Mouse (Mus musculus): ENCODE data around the gene Pla2g4f. TPM values are rescaled to one million over a fixed set of nuclear protein-coding genes. Genes with fewer than 3 reads are reported as not detected.

Pla2g4f gene
- polyA plus RNA-seq, 1 experiment from 2014 or later, result not detected

DNA sequence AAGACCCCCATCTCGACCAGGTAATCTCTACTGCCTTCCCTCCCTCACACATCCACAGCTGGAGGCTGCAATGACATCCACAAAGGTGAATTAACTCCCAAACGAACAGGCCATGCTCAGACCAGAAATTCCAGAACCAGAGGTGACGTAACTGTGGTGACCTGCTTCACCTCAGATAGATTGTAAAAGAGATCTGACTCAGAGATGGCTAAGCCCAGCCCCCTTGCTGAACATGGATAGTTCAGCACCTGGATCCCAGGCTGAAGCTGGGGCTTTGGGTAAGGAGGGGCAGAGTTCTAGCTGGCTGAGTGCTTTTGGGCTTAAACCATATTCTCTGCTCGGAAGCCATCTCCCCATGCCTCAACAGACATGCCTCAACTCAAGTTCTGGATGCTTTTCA, 1.1 kb upstream of the Pla2g4f start:
- Histone ChIP-seq H3K27ac (ENCODE audit: low read length) (no peak overlapping the region), H3K4me1 (ENCODE audit: control insufficient read depth, insufficient read depth, low read length) (no peaks in the 10 kb centered on the region), H3K9ac (replicated peaks; ENCODE audit: low read depth, low read length) (no peak overlapping the region), H3K4me2 (replicated peaks; ENCODE audit: low read depth, low read length) (no peak overlapping the region), H3K36me3 (ENCODE audit: control insufficient read depth, insufficient read depth, low read length) (peaks cover 29% of the 10 kb centered on the region), H3K9me3 (ENCODE audit: control insufficient read depth, low read depth, low read length) (no peaks in the 10 kb centered on the region), H3K4me3 (ENCODE audit: low read depth, low read length) (no peak overlapping the region), H3K27me3 (ENCODE audit: control insufficient read depth, insufficient read depth, low read length) (no peaks in the 10 kb centered on the region)
- no peak for ATAC-seq (ENCODE audit: insufficient number of reproducible peaks, insufficient read depth, low FRiP score, low read depth)
- 72% methylated on average over 4 of the region's 4 CpGs for WGBS

DNA sequence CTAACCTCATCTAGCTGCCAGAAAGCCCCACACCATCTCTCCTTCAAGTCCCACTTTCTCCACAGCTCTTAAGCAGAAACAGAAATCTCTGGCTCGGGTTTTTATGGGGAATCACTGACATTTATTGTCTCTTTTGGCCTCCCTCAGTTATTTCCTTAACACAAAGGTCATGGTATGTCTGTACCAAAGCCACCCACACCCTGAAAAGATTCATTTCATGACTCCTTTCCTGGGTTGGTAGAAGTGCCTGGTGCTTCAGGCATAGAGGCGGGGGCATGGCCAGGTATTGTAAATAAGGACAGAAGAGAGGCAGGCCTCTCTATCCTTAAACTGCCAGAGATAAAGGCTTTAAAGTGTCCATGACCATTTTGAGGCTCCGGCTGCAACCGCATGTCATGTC, 522 bp upstream of the Pla2g4f start:
- H3K27ac ChIP-seq (ENCODE audit: low read length), result no peak overlapping the region
- H3K27me3 ChIP-seq (ENCODE audit: control insufficient read depth, insufficient read depth, low read length), result no peaks in the 10 kb centered on the region
- no peak overlapping the region for H3K9ac ChIP-seq (replicated peaks; ENCODE audit: low read depth, low read length)
- ATAC-seq (ENCODE audit: insufficient number of reproducible peaks, insufficient read depth, low FRiP score, low read depth), result no peak
- WGBS, result 87% methylated on average over 4 of the region's 4 CpGs
- no peak overlapping the region for H3K4me3 ChIP-seq (ENCODE audit: low read depth, low read length)
- no peaks in the 10 kb centered on the region for H3K9me3 ChIP-seq (ENCODE audit: control insufficient read depth, low read depth, low read length)
- H3K4me1 ChIP-seq (ENCODE audit: control insufficient read depth, insufficient read depth, low read length), result no peaks in the 10 kb centered on the region
- peaks cover 27% of the 10 kb centered on the region for H3K36me3 ChIP-seq (ENCODE audit: control insufficient read depth, insufficient read depth, low read length)
- no peak overlapping the region for H3K4me2 ChIP-seq (replicated peaks; ENCODE audit: low read depth, low read length)

DNA sequence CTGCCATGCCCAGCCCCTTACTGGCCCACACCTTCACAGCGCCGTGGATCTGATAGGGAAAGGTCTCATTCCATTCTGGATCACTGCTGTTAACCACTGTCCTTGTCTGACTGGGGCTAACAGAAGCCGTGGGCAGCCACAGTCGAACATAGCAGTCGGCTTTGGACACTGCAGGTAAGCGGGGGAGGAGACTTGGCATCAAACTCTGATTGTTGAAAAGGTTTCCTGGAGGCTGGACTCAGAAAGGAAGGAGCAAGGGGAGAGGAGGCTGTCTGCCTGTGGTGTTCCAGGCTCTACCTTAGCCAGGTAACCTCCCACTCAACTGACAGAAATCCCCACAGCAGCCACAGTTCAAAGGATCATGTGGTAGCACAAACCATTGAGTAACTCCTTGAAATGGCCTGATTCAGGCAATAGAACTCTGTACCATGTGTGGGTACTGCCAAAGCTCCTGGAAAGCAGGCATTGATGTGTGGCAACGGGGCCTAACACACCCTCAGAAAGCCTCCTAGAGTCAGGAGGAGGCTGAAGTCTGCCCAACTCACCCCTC, 1.6 kb downstream of the Pla2g4f start:
- no peak overlapping the region for H3K27ac ChIP-seq (ENCODE audit: low read length)
- H3K4me1 ChIP-seq (ENCODE audit: control insufficient read depth, insufficient read depth, low read length), result no peaks in the 10 kb centered on the region
- H3K4me2 ChIP-seq (replicated peaks; ENCODE audit: low read depth, low read length), result no peak overlapping the region
- H3K4me3 ChIP-seq (ENCODE audit: low read depth, low read length), result no peak overlapping the region
- H3K27me3 ChIP-seq (ENCODE audit: control insufficient read depth, insufficient read depth, low read length), result no peaks in the 10 kb centered on the region
- H3K36me3 ChIP-seq (ENCODE audit: control insufficient read depth, insufficient read depth, low read length), result peaks cover 12% of the 10 kb centered on the region
- WGBS, result 74% methylated on average over 7 of the region's 7 CpGs
- no peak overlapping the region for H3K9ac ChIP-seq (replicated peaks; ENCODE audit: low read depth, low read length)
- no peak for ATAC-seq (ENCODE audit: insufficient number of reproducible peaks, insufficient read depth, low FRiP score, low read depth)
- H3K9me3 ChIP-seq (ENCODE audit: control insufficient read depth, low read depth, low read length), result no peaks in the 10 kb centered on the region

DNA sequence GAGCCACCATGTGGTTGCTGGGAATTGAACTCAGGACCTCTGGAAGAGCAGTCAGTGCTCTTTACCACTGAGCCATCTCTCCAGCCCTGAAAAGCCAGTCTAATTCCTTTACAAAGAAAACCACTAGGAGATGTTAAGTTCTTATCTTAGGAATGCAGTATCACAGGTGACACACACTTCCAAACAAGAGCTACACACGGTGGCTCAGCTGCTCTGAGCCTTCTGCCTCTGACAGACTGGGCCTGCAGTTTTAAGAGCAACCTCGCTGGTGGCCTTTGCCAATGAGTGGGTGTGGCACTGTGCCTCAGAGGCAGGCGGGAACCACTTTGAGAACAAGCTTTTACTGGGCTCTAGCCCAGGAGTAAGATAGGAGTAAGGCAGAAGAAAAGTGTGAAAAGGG, 9.9 kb downstream of the Pla2g4f start:
- no peaks in the 10 kb centered on the region for H3K9me3 ChIP-seq (ENCODE audit: control insufficient read depth, low read depth, low read length)
- H3K27ac ChIP-seq (ENCODE audit: low read length), result no peak overlapping the region
- H3K4me2 ChIP-seq (replicated peaks; ENCODE audit: low read depth, low read length), result no peak overlapping the region
- H3K36me3 ChIP-seq (ENCODE audit: control insufficient read depth, insufficient read depth, low read length), result no peaks in the 10 kb centered on the region
- no peaks in the 10 kb centered on the region for H3K4me1 ChIP-seq (ENCODE audit: control insufficient read depth, insufficient read depth, low read length)
- no peaks in the 10 kb centered on the region for H3K27me3 ChIP-seq (ENCODE audit: control insufficient read depth, insufficient read depth, low read length)
- H3K9ac ChIP-seq (replicated peaks; ENCODE audit: low read depth, low read length), result no peak overlapping the region
- no peak overlapping the region for H3K4me3 ChIP-seq (ENCODE audit: low read depth, low read length)
- WGBS, result 28% methylated on average over 3 of the region's 3 CpGs
- ATAC-seq (ENCODE audit: insufficient number of reproducible peaks, insufficient read depth, low FRiP score, low read depth), result no peak

DNA sequence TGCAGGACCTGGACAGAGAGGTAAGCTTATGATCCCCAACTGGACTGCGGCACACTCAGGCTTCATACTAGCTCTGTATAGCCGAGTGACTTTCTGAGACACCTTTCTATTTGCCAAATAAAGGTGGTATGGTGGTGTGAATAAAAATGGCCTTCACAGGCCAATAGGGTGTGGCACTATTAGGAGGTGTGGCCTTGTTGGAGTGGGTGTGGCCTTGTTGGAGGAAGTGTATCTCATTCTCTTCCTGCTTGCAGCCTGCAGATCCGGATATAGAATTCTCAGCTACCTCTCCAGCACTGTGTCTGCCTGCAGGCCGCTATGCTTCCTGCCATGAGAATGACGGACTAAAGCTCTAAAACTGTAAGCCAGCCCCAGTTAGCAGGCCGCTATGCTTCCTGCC, 12.9 kb downstream of the Pla2g4f start:
- H3K4me1 ChIP-seq (ENCODE audit: control insufficient read depth, insufficient read depth, low read length), result no peaks in the 10 kb centered on the region
- no peak overlapping the region for H3K4me2 ChIP-seq (replicated peaks; ENCODE audit: low read depth, low read length)
- no peak overlapping the region for H3K4me3 ChIP-seq (ENCODE audit: low read depth, low read length)
- H3K27ac ChIP-seq (ENCODE audit: low read length), result no peak overlapping the region
- no peak for ATAC-seq (ENCODE audit: insufficient number of reproducible peaks, insufficient read depth, low FRiP score, low read depth)
- no peaks in the 10 kb centered on the region for H3K9me3 ChIP-seq (ENCODE audit: control insufficient read depth, low read depth, low read length)
- H3K27me3 ChIP-seq (ENCODE audit: control insufficient read depth, insufficient read depth, low read length), result no peaks in the 10 kb centered on the region
- 93% methylated on average over 6 of the region's 6 CpGs for WGBS
- no peak overlapping the region for H3K9ac ChIP-seq (replicated peaks; ENCODE audit: low read depth, low read length)
- no peaks in the 10 kb centered on the region for H3K36me3 ChIP-seq (ENCODE audit: control insufficient read depth, insufficient read depth, low read length)

DNA sequence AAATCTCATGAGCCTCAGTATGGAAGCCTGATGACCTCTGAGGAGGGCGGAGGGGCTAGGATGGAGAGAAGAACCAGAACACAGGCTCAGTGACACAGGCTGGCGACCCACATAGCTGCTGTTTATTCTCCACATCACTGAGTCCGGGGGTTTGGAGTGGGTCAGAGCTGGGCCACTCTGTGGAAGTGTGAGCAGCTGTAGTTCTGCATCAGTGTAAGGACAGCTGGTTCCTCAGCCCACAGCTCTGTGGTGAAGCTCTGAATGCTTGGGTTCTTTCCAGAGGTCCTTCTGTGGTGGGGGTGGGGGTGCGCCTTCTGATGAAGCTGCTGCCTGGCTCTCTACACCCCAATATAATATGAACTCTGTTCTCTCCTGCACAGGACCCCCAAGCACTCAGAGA, 14.1 kb downstream of the Pla2g4f start:
- H3K4me1 ChIP-seq (ENCODE audit: control insufficient read depth, insufficient read depth, low read length), result no peaks in the 10 kb centered on the region
- no peak for ATAC-seq (ENCODE audit: insufficient number of reproducible peaks, insufficient read depth, low FRiP score, low read depth)
- H3K9ac ChIP-seq (replicated peaks; ENCODE audit: low read depth, low read length), result no peak overlapping the region
- WGBS, result 65% methylated on average over 4 of the region's 4 CpGs
- no peaks in the 10 kb centered on the region for H3K27me3 ChIP-seq (ENCODE audit: control insufficient read depth, insufficient read depth, low read length)
- no peak overlapping the region for H3K27ac ChIP-seq (ENCODE audit: low read length)
- no peaks in the 10 kb centered on the region for H3K9me3 ChIP-seq (ENCODE audit: control insufficient read depth, low read depth, low read length)
- no peak overlapping the region for H3K4me3 ChIP-seq (ENCODE audit: low read depth, low read length)
- H3K4me2 ChIP-seq (replicated peaks; ENCODE audit: low read depth, low read length), result no peak overlapping the region
- no peaks in the 10 kb centered on the region for H3K36me3 ChIP-seq (ENCODE audit: control insufficient read depth, insufficient read depth, low read length)

DNA sequence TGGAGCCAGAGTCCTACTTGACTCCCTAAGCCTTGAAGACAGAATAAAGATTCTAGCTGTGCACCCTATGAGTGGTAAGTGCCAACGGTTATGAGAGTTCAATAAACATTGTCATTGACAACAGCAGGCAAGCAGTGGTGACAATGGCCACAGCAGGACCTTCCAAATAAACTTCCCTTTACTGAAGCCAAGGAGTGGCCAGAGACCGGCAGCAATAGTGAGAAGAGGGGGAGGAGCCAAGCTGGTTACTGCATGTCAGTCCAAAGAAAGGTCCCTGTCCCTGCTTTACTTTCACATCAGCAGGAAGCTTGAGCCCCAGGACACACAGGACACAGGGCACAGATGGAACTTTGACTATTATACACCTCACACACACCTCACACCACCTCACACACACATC, 17.8 kb downstream of the Pla2g4f start:
- Histone ChIP-seq H3K9me3 (ENCODE audit: control insufficient read depth, low read depth, low read length) (no peaks in the 10 kb centered on the region), H3K27me3 (ENCODE audit: control insufficient read depth, insufficient read depth, low read length) (no peaks in the 10 kb centered on the region), H3K4me3 (ENCODE audit: low read depth, low read length) (no peak overlapping the region), H3K4me2 (replicated peaks; ENCODE audit: low read depth, low read length) (no peak overlapping the region), H3K4me1 (ENCODE audit: control insufficient read depth, insufficient read depth, low read length) (no peaks in the 10 kb centered on the region), H3K36me3 (ENCODE audit: control insufficient read depth, insufficient read depth, low read length) (no peaks in the 10 kb centered on the region), H3K9ac (replicated peaks; ENCODE audit: low read depth, low read length) (no peak overlapping the region), H3K27ac (ENCODE audit: low read length) (no peak overlapping the region)
- WGBS, result 14% methylated on average over 2 of the region's 2 CpGs
- no peak for ATAC-seq (ENCODE audit: insufficient number of reproducible peaks, insufficient read depth, low FRiP score, low read depth)

DNA sequence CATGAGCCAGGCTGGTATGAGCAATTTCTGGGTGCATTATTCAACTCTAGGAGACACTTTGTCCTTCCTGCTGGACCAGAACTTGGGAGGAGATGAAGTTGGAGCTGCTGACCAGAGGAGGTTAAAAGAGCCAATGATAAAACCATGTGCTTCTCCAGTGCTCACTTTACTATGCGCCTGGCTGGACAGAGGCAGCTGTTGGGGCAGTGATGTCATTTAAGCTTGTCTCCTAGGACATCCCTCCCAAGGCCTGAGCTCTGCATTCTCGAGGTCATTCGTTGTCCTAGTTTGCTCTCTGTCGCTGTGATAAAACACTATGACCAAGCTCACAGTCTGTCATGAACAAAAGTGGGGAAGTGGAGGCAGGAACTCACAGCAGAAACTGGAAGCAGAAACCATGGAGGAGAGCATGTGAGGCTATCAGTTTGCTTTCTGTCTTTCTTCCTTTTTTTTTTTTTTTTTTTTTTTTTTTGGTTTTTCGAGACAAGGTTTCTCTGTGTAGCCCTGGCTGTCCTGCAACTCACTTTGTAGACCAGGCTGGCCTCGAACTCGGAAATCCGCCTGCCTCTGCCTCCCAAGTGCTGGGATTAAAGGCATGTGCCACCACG, 22.4 kb downstream of the Pla2g4f start:
- 85% methylated on average over 8 of the region's 9 CpGs for WGBS
- Histone ChIP-seq H3K27me3 (ENCODE audit: control insufficient read depth, insufficient read depth, low read length) (no peaks in the 10 kb centered on the region), H3K4me3 (ENCODE audit: low read depth, low read length) (no peak overlapping the region), H3K27ac (ENCODE audit: low read length) (no peak overlapping the region), H3K9ac (replicated peaks; ENCODE audit: low read depth, low read length) (no peak overlapping the region), H3K9me3 (ENCODE audit: control insufficient read depth, low read depth, low read length) (no peaks in the 10 kb centered on the region), H3K36me3 (ENCODE audit: control insufficient read depth, insufficient read depth, low read length) (no peaks in the 10 kb centered on the region), H3K4me2 (replicated peaks; ENCODE audit: low read depth, low read length) (no peak overlapping the region), H3K4me1 (ENCODE audit: control insufficient read depth, insufficient read depth, low read length) (no peaks in the 10 kb centered on the region)
- no peak for ATAC-seq (ENCODE audit: insufficient number of reproducible peaks, insufficient read depth, low FRiP score, low read depth)

DNA sequence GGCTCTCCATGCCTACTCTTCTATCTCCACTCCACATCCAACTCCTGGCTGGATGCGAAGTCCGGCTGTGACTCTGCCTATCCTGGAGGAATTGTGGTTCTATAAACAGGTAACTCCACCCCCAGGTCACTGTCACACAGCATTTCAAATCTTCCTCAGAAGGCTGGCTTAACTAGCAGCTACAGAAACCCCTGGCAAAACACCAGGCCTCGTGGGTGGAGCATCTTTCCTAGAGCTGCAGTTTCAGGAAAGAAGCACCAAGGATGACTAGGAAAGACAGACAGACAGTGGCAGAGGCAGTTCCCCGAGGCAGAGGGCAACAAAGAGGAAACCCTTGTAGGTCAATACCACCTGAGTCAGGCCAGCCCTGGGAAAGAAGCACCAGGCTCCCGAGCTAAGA, 25.0 kb downstream of the Pla2g4f start, which contains the start of gene Pla2g4d:
TSS of gene Pla2g4d (minus strand) at position 203 of the 400 bp plus-strand sequence.
- Histone ChIP-seq H3K27me3 (ENCODE audit: control insufficient read depth, insufficient read depth, low read length) (no peaks in the 10 kb centered on the region), H3K4me2 (replicated peaks; ENCODE audit: low read depth, low read length) (no peak within 1 kb of the TSS), H3K27ac (ENCODE audit: low read length) (no peak within 1 kb of the TSS), H3K36me3 (ENCODE audit: control insufficient read depth, insufficient read depth, low read length) (no peaks in the 10 kb centered on the region), H3K9me3 (ENCODE audit: control insufficient read depth, low read depth, low read length) (no peaks in the 10 kb centered on the region), H3K9ac (replicated peaks; ENCODE audit: low read depth, low read length) (no peak within 1 kb of the TSS), H3K4me1 (ENCODE audit: control insufficient read depth, insufficient read depth, low read length) (no peaks in the 10 kb centered on the region), H3K4me3 (ENCODE audit: low read depth, low read length) (no peak within 1 kb of the TSS)
- 76% methylated on average over 5 of the region's 5 CpGs for WGBS
- ATAC-seq (ENCODE audit: insufficient number of reproducible peaks, insufficient read depth, low FRiP score, low read depth), result no peak
